Mouse (Mus musculus) lung, postnatal 0 days (tissue): Measurements from ENCODE around the gene Gemin5.

Experiments used
- CTCF ChIP-seq: IDR thresholded peaks from 2 replicates; pipeline ENCODE4 v1.5.1; 2016; ENCODE audit warnings: antibody characterized with exemption, mild to moderate bottlenecking
- EP300 ChIP-seq: IDR thresholded peaks from 2 replicates; pipeline ENCODE4 v1.6.1; 2016; ENCODE audit warnings: antibody characterized with exemption, mild to moderate bottlenecking, control low read depth

DNA sequence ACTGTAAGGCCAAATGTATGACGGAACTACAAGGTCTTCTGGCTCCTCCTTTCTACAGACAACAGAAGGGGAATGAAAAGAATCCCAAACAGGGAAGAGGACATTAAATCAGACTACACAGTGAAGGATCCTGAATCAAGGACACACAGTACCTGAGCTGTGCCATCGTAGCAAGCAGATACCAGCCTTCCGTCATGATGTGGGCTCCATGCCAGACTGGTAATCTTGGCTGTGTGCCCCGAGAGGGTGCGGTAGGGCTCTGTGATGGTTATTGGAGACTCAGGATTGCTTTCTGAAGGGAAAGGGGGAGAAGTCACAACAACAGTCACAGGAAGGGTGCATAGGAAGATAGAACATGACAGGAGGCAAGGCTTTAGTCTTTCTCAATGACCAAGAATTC is 22.1 kb downstream of the Gemin5 start:
- TF ChIP-seq CTCF = no peak
- TF ChIP-seq EP300 = no peak
